Mouse (Mus musculus): ENCODE measurements around the gene Slc6a9.

DNA sequence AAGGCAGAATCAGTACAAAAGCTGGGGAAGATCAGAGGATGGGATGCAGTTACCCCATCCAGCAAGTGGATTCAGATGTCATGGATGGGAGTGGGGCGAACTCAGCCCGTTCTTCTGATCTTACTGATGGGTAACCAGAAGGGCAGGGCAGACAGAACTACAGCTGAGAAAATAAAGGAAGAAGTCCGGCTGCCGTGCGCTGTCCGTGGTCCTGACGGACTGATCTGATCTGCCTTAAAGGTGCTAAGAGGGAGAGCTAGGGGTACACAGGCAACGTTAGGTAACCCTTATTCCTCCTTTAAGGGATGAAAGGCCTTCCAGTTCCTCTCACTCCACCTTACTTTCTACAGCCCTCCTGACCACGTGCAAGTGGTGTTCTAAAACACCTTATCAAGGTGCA, 59.1 kb downstream of the Slc6a9 start:
- TF ChIP-seq CEBPB (IDR thresholded peaks at IDR 0.05; ENCODE audit: insufficient read depth, poor library complexity, severe bottlenecking) (no peak), POLR2A (IDR thresholded peaks at IDR 0.05; ENCODE audit: insufficient read length, low read depth) (no peak), USF1 (IDR thresholded peaks at IDR 0.05; ENCODE audit: low read depth) (no peak), MAX (IDR thresholded peaks at IDR 0.05; ENCODE audit: low read depth) (no peak), MYOG (IDR thresholded peaks at IDR 0.05; ENCODE audit: control insufficient read depth in 1 of 3, insufficient read depth in 1 of 3, insufficient read length in 2 of 3, low read depth in 2 of 3) (no peak)

Measured in myocyte (in vitro differentiated cells).